Comparison of ENCODE assay signal across 19 mouse cellular contexts in genomic region chr10:41235584-41235983, GRCm38 (mm10).
"Had no signal": no experiment of that assay in that cellular context is flagged by ENCODE, and none has a peak within 500 bp of the region (broad histone marks: within the 10 kb centered on the region; RNA-seq: fewer than 3 reads in every experiment).

No protein-coding gene starts in this region.

- ATAC-seq: lung, postnatal 0 days; midbrain, embryonic 13.5 days; midbrain, embryonic 15.5 days had no signal

- H3K27me3 ChIP-seq: lung, embryonic 15.5 days; megakaryocyte, embryonic 14.5 days; midbrain, embryonic 13.5 days; midbrain, embryonic 15.5 days; neural tube, embryonic 12.5 days had no signal

- H3K4me3 ChIP-seq: lung, embryonic 15.5 days; megakaryocyte, embryonic 14.5 days; midbrain, embryonic 13.5 days; midbrain, embryonic 15.5 days; neural tube, embryonic 12.5 days had no signal

- H3K4me1 ChIP-seq: lung, embryonic 15.5 days; midbrain, embryonic 13.5 days; midbrain, embryonic 15.5 days; neural tube, embryonic 12.5 days had no signal

- H3K36me3 ChIP-seq: lung, embryonic 15.5 days; midbrain, embryonic 15.5 days; neural tube, embryonic 12.5 days had no signal

- H3K9ac ChIP-seq: lung, embryonic 15.5 days; midbrain, embryonic 13.5 days; midbrain, embryonic 15.5 days; neural tube, embryonic 12.5 days had no signal

- H3K9me3 ChIP-seq: lung, embryonic 15.5 days; megakaryocyte, embryonic 14.5 days; midbrain, embryonic 13.5 days; midbrain, embryonic 15.5 days; neural tube, embryonic 12.5 days had no signal

- H3K4me2 ChIP-seq: lung, embryonic 15.5 days; midbrain, embryonic 11.5 days; midbrain, embryonic 13.5 days; midbrain, embryonic 15.5 days; neural tube, embryonic 12.5 days had no signal

- H3K27ac ChIP-seq: lung, embryonic 15.5 days; macrophage; midbrain, embryonic 13.5 days; midbrain, embryonic 15.5 days; neural tube, embryonic 12.5 days had no signal

- DNase-seq: lung, adult 2 months; lung, postnatal 14 days; lung, postnatal 36 days; retina, postnatal 1 day; right cerebral cortex, adult 18-20 months; right cerebral cortex, postnatal 25 days; right cerebral cortex, postnatal 4 days; spleen, adult 18-20 months; thymus, adult 18-20 months; thymus, postnatal 14 days; thymus, postnatal 4 days had no signal
